Mouse (Mus musculus): ENCODE results near the gene Fbxl5.

- TF ChIP-seq CTCF (IDR thresholded peaks at IDR 0.05; ENCODE audit: extremely low read depth, insufficient read length, insufficient replicate concordance, low read depth, low read length) (no peak), POLR2A (IDR thresholded peaks at IDR 0.05; ENCODE audit: low read depth, low read length) (no peak)
Observed at GRCm38 (mm10) chr5:43806914-43807313, 14.5 kb downstream of the Fbxl5 start.

Measured in small intestine, adult 2 months (tissue).